Mouse (Mus musculus): ENCODE measurements around the gene Serpinf1. TPM values are rescaled to one million over a fixed set of nuclear protein-coding genes. Genes with fewer than 3 reads are reported as not detected.

The Serpinf1 gene
- polyA plus RNA-seq, 1 experiment from 2014 or later = 87.0 TPM

MicroRNA genes within 50 kb of the gene (microRNA counts, 519-probe panel; counts per million panel counts)
- 4,859 counts per million, percentile 87 among the panel's probes with 10 or more counts for microRNA mmu-miR-22

Small RNAs within 50 kb of the gene (microRNA-seq; reads per million reads assigned to microRNA genes)
- 2,447 reads per million, percentile 84 among the genes with 10 or more reads in this experiment for gene Mir22

Other genes starting within 250 kb of the Serpinf1 start
- gene Ovca2, start 243.9 kb downstream of the Serpinf1 start, polyA plus RNA-seq (2014; fragmentation: Nextera tagmentation; extraction: Ambion mirVana) = 32.6 and 37.4 TPM in 2 replicates
- gene Dph1, start 231.5 kb downstream of the Serpinf1 start, polyA plus RNA-seq (2014; fragmentation: Nextera tagmentation; extraction: Ambion mirVana) = 19.8 and 21.1 TPM in 2 replicates
- gene Rtn4rl1, start 228.9 kb downstream of the Serpinf1 start, polyA plus RNA-seq (2014; fragmentation: Nextera tagmentation; extraction: Ambion mirVana) = 4.5 and 6.0 TPM in 2 replicates
- 117 and 123 TPM in 2 replicates for gene Rpa1, start 74.4 kb downstream of the Serpinf1 start, polyA plus RNA-seq (2014; fragmentation: Nextera tagmentation; extraction: Ambion mirVana)
- 13.4 and 15.9 TPM in 2 replicates for gene Smyd4, start 74.3 kb downstream of the Serpinf1 start, polyA plus RNA-seq (2014; fragmentation: Nextera tagmentation; extraction: Ambion mirVana)
- 0.15 and 0.17 TPM in 2 replicates for gene Serpinf2, start 16.9 kb upstream of the Serpinf1 start, polyA plus RNA-seq (2014; fragmentation: Nextera tagmentation; extraction: Ambion mirVana)
- 5.3 and 6.2 TPM in 2 replicates for gene Wdr81, start 32.0 kb upstream of the Serpinf1 start, polyA plus RNA-seq (2014; fragmentation: Nextera tagmentation; extraction: Ambion mirVana)
- 8.7 and 11.0 TPM in 2 replicates for gene Tlcd2, start 39.0 kb upstream of the Serpinf1 start, polyA plus RNA-seq (2014; fragmentation: Nextera tagmentation; extraction: Ambion mirVana)
- 113 and 123 TPM in 2 replicates for gene Prpf8, start 64.1 kb upstream of the Serpinf1 start, polyA plus RNA-seq (2014; fragmentation: Nextera tagmentation; extraction: Ambion mirVana)
- 0.50 and 0.56 TPM in 2 replicates for gene Rilp, start 87.4 kb upstream of the Serpinf1 start, polyA plus RNA-seq (2014; fragmentation: Nextera tagmentation; extraction: Ambion mirVana)
- 4.4 and 4.8 TPM in 2 replicates for gene Scarf1, start 90.8 kb upstream of the Serpinf1 start, polyA plus RNA-seq (2014; fragmentation: Nextera tagmentation; extraction: Ambion mirVana)
- 5.6 and 6.6 TPM in 2 replicates for gene Slc43a2, start 109.0 kb upstream of the Serpinf1 start, polyA plus RNA-seq (2014; fragmentation: Nextera tagmentation; extraction: Ambion mirVana)
- gene Pitpna, start 165.4 kb upstream of the Serpinf1 start, polyA plus RNA-seq (2014; fragmentation: Nextera tagmentation; extraction: Ambion mirVana) = 90.5 TPM in 2 replicates
- 26.2 and 28.4 TPM in 2 replicates for gene Inpp5k, start 208.3 kb upstream of the Serpinf1 start, polyA plus RNA-seq (2014; fragmentation: Nextera tagmentation; extraction: Ambion mirVana)
- gene Myo1c, start 227.8 kb upstream of the Serpinf1 start, polyA plus RNA-seq (2014; fragmentation: Nextera tagmentation; extraction: Ambion mirVana) = 13.0 and 13.8 TPM in 2 replicates